Mouse (Mus musculus): ENCODE data around the gene Edem2.
A peak's percentile ranks its signal among the peaks of the same experiment; 100 is the strongest.
"Not testable (repeated sequence)": the region's sequence is repeated elsewhere in the genome, so short reads cannot be mapped to it uniquely, and the experiment has no call there.

Gene Edem2

GRCm38 (mm10) chr2:155729158-155729645 is at the start of gene Edem2:
Gene Edem2 (minus strand): TSS chr2:155729475.
- DNase-seq, result peak; percentile 95 to 96

GRCm38 (mm10) chr2:155779066-155779465 is 49.8 kb upstream of the Edem2 start:
- no peak for DNase-seq

GRCm38 (mm10) chr2:155778004-155778403 is 48.7 kb upstream of the Edem2 start:
- DNase-seq, result no peak

GRCm38 (mm10) chr2:155777688-155777985 is 48.4 kb upstream of the Edem2 start:
- no peak for DNase-seq

- no peak for DNase-seq
Measured at GRCm38 (mm10) chr2:155776824-155777687, 47.8 kb upstream of the Edem2 start.

- DNase-seq, result peak; percentile 50 to 57
Measured at GRCm38 (mm10) chr2:155775685-155776263, 46.5 kb upstream of the Edem2 start.

- no peak for DNase-seq
Measured at GRCm38 (mm10) chr2:155774927-155775684, 45.8 kb upstream of the Edem2 start, which contains the start of gene Mmp24. Gene Mmp24 (plus strand): TSS chr2:155775342.

GRCm38 (mm10) chr2:155774261-155774926 is 45.1 kb upstream of the Edem2 start:
- DNase-seq, result no peak

- no peak for DNase-seq
Measured at GRCm38 (mm10) chr2:155773664-155774063, 44.4 kb upstream of the Edem2 start.

- peak; percentile 87 to 90 for DNase-seq
Measured at GRCm38 (mm10) chr2:155764679-155765418, 35.6 kb upstream of the Edem2 start.

GRCm38 (mm10) chr2:155756855-155757566 is 27.7 kb upstream of the Edem2 start:
- no peak for DNase-seq

GRCm38 (mm10) chr2:155755746-155756145 is 26.5 kb upstream of the Edem2 start:
- DNase-seq, result peak; percentile 50 to 53

- no peak for DNase-seq
Measured at GRCm38 (mm10) chr2:155751014-155751786, 21.9 kb upstream of the Edem2 start, which contains the start of gene Procr. Gene Procr (plus strand): TSS chr2:155751117.

- no peak for DNase-seq
Measured at GRCm38 (mm10) chr2:155749394-155749793, 20.1 kb upstream of the Edem2 start.

GRCm38 (mm10) chr2:155745487-155745886 is 16.2 kb upstream of the Edem2 start:
- no peak for DNase-seq

- no peak for DNase-seq
Measured at GRCm38 (mm10) chr2:155743351-155743750, 14.1 kb upstream of the Edem2 start.

- DNase-seq, result no peak
Measured at GRCm38 (mm10) chr2:155742931-155743337, 13.7 kb upstream of the Edem2 start.

GRCm38 (mm10) chr2:155742211-155742610 is 12.9 kb upstream of the Edem2 start:
- no peak for DNase-seq

- no peak for DNase-seq
Measured at GRCm38 (mm10) chr2:155737803-155738202, 8.5 kb upstream of the Edem2 start.

GRCm38 (mm10) chr2:155736936-155737335 is 7.7 kb upstream of the Edem2 start:
- DNase-seq, result no peak

GRCm38 (mm10) chr2:155735766-155736165 is 6.5 kb upstream of the Edem2 start, which contains the start of gene Gm17581:
Gene Gm17581 (minus strand): TSS chr2:155735866.
- not testable (repeated sequence) for DNase-seq
